Mouse (Mus musculus) left cerebral cortex, adult 9 months (tissue): ENCODE data around the gene Poc5.

ENCODE experiments used
- DNase-seq, 2 experiments: peaks; one replicate each; pipeline ENCODE4 v3.0.0; 2022; ENCODE audit warnings: low spot score in 2 of 2

The Poc5 gene

DNA sequence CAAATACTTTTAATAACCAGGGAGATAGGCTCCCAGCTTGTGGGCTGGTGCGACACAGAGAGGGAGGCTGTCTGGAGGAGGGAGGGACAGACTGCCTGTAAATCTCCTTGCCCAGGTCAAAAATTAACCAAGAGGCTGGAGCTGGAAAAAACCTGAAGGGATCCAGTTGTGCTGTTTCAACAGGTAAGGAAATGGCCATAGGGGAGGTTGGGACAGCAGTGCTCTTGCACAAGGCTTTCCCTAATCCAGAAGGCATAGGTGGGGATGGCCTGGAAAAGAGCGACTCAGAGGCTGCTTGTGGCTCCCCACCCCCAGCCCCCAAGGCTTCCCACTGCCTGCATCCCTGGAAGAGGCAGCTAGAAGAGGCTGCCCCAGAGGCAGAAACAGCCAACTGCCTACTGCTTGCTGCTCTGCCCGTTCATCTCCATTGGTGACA, 44.3 kb downstream of the Poc5 start:
- DNase-seq = no peak

DNA sequence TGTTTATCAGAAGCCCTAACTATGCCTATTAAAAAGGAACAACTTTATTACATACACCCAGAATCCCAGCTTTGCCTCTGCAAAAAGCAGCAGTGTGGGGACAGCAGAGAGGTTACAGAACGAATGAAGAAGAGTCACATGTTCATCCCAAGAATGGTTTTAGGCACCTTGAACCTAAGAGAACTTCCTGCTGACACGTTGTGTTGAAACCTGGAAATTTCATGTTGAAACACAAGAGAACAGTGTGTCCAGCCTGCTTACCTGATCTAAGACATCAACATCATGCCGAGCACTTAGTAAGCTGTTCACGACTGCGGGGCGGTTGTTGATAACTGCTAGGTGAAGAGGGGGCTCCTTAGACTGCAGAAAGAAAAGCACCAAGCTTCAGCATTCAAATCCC, 44.9 kb downstream of the Poc5 start:
- DNase-seq = no peak

DNA sequence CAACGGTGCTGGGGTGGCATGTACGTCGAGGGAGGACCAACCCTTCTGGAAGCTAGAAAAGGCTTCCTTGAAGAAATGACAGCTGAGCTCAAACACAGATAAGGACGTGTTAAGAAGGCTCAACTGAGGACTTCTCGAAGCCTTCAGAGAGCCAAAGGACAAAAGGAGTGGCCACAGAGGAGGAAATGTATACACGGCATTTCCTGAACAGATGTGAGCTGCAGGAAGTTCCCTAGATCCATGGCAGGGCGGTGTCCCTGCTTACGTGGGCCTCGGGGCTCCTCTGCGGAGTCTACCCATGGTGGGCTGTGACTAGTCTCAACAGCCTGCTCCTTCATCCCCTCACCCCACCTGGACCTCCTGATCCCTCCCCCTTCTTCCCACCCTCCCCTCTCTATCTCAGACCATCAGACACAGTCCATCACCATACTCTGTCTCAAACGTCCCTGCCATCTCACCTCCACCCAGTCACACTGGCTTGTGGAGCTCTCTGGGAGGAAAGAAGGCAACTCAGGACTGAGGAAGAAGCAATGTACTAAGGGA, 45.6 kb downstream of the Poc5 start:
- DNase-seq = no peak

DNA sequence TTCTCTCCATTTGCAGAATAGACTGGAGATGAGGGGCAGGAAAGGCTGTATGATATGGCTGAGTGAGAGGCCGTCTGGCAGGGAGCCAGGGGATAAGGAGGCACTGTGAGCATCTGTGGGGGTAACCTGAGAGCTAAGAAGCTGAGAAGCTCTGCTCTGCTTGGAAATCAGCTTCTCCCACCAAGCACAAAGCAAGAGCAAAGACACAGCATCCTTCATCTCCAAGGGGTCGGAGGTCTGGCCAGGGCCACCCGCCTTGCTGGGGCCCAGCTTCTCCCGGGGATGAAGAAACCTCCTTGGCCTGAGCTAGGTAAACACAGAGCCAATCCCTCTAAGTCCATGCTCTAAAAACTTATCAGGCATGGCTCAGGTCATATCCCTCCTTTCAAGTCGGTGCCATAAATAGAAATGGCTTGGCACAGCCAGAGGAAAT, 46.8 kb downstream of the Poc5 start:
- no peak for DNase-seq

DNA sequence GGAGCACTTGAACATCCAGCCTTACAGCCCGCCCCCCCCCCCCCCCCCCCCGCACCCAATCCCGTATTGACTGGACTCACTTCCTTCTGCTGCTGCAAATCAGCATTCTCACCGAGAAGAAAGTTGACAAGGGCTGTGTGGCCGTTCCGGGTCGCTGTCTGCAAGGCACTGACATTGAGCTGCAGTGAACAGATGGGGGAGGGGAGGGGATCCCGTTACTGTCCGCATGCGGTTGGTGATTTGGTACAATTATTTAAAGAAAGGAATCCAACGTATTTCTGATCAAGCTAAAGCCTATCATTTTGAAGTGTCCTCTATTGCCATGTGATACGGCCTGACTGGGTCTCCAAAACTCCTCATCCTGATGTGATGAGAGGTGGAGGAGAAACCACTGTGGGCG, 47.7 kb downstream of the Poc5 start:
- no peak for DNase-seq

DNA sequence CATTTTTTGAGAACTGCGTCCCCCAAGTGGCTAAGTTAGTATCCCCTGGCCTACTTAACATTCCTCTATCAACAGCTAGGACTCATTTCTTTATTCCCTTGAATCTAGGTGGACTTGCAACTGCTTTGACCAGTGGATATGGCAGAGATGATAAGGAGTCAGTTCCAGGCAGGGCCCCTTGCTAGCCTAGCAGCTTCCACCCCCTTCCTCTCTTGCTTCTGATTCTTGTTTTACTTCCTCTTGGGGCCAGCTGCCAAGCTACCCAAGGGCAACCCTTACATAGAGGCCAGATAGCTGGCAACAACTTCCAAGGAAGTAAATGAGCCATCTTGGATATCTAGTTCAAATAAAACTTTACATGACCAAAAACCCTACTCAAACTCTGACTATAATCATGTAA, 48.8 kb downstream of the Poc5 start:
- DNase-seq = no peak

DNA sequence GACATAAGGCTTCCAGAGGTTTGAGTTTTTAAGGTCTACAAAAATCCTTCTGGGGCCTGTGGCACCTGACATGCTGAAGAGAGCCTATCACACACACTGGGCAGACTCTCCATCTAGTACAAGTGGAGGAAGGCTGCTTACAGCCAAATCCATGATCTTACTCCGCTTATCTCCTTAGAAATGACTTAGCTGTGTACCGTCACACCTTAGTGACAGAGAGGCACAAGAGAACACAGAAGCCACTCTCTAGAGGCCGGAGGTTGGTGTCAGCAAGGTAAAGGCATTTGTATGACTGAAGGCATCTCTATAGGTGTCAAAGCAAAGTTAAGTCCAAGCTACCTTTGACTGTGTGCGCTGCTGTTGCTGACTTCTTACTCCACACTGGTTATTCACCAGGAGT, 52.3 kb downstream of the Poc5 start:
- no peak for DNase-seq

DNA sequence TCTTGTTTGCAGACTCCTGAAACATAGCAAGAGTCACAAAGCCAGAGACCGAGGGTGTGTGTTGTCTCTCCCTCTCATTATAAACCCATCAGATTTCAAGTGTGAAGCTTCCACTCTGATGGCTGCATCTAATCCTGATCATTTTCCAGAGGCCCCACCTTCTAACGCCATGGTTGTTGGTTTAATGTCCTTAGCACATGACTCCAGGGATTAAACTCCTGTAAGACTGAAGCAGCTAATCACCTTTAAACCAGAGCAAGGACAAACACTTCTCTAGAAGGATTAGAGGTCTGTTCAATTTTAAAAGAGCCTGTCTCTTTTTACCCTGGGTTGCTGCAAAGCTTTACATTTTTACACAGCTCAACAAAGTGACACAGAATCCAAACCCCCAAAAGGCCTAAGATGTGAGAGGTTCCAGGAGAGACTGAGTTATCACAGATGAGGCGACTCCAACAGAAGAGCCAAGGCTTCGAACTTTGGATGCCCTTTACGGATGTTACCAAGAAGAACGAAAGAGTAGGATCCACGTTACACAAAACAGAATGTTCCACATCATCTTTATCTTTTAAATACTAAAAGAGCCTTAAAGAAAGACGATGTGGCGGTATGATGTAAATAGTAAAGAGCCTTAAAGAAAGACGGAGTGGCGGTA, 62.2 kb downstream of the Poc5 start:
- no peak for DNase-seq

DNA sequence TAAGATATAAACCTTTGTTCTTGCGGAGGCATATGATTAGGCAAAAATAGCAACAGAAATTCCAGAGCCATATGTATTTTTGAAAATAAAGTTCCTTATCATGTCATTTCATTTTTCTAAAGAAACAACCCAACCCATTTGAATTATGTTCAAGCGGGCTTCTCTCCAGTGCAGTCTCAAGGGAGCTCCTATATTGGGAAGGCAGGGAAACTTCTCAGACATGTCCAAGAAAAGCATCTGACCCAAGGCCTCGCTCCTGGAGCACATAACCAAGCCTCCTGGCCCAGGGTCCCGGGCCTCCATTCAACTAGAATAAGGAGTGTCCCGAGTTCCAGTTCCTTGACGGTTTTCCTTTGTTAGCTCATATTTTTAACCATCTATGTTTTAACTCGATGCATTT, 62.8 kb downstream of the Poc5 start:
- no peak for DNase-seq

DNA sequence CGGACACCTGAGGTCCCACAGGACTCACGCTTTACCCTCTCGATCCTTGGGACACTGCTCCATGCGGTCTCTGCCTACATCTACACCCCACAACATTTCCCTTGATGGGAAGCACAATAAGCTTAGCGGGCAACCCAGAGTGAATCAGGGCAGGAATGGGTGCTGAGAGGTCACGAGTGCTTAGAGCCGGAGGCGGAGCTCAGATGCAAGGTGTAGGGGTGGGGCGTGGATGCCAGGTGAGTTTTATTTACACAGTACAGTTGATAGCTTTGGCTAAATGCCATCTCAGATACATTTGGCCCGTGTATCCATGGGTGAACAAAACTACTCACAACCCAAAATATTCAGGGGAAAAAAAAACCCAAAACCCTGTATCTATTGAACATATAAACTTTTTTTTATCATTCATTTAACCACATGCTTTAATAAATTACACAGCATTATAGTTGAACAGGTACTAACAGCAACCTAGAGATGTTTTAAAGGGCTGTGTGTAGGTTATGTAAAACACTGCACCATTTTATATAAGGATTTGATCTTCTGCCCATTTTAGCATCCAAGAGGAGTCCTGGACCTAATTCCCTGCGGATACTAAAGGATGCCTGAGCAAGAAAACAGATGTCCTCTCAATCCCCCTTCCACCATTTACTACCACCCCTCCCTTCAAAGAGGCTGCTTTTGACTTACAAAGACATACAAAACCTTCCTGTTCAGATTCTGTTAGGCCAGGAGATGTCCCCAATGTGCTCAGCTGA, 63.5 kb downstream of the Poc5 start:
- no peak for DNase-seq

DNA sequence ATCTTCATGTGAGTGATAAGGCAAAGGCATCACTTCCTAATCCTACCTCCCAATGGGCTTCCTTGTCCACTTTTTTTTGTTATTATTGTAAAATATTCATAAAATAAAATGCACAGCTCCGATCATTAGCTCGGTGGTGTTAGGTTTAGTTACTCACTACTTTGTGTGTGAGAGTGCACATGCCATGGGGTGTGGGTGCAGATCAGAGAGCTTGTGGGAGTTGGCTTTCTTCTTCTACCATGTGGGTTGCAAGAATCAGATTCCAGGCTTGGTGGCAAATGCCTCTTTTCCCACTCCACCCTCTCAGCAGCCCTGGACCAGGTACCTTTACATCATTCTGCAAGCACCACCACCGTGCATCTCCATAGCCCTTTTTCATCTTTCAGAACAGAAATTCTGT, 64.5 kb downstream of the Poc5 start:
- DNase-seq = no peak

DNA sequence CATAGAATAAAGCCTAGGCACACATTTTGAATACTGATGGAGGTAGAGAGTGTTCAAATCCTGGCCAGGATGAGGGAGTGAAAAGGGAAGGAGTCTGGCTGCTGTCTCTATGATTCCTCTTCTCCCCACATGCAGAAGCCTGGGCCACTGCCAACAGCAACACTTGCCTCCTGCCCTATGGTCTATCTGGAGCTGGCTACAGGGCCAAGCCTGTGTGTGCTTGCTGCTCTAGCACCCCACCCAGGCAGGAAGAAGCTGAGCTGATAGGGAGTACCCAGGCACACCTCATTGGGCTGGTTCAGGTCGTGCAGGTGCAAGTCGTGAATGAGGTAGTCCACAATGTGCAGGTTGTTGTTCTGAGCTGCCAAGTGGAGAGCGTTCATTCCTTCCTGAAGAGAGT, 66.2 kb downstream of the Poc5 start:
- DNase-seq = no peak

DNA sequence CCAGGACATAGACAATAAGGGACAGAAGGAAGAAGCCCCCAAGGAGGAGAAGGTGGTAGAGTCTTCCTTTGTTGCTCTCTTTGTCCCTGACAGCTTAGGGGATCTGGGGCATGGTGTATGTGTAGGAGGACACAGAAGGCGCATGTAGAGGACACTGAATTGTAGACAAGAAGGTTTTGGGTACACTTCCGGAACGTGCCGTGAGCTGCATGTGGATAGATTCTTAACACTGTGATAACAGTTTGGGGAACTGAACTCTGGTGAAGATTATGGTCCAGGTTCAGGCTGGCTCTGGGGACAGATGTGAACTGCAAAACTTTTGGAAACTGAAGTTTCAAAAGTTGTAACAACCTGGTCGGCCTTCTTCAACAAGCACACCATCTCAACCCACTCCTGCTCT, 69.5 kb downstream of the Poc5 start:
- DNase-seq = no peak

DNA sequence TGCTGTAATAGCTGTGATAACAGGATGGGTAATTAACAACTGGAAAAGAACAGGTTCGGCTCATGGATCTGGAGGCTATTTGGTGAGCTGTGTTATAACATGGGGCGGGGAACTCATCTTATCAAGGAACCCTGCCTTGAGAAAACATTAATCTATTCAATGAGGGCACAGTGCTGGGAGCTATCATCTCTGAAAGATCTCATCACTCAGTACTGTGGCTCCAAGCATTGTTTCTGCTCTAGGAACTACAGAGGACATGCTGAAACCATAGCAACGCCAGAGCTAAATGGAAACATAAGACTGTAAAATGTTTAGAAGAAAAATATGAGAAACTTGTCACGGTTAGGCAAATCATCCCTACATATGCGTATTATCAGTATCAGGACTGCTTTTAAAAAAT, 69.9 kb downstream of the Poc5 start:
- no peak for DNase-seq

DNA sequence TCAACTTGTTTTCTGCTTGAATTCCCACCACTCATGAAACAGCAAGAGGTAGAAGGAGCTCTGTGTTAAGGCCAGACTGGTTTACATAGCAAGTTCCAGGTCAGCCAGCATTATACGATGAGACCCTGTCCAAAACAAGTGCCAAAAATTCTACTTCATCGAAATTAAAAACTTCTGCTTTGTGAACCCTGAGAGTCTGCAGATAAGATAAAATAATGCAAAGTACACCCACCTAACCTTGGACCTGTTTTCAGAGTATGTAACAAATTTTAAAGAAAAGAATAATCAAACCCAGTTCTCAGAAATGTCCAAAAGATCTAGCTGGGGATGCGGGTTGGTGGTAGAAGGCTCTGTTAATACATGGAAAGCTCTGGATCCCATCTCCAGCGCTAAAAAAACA, 70.5 kb downstream of the Poc5 start:
- no peak for DNase-seq

DNA sequence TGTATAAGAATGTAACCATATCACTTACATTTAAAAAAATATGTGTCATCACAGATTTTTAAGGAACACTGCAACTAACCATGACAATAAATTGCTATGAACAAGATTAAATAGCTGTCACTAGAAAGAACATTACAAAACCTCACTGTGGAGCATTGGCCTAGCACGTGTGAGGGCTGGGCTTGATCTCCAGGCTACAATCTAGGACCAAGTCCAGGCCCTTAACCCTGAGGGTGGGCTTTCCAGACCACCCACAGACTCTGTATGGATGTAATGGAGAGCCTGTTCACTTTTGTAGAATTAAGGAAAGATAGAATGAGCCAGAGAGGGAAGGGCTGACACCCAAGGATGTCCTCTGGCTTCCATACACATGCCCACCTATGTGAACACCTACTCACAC, 74.5 kb downstream of the Poc5 start:
- DNase-seq = no peak

DNA sequence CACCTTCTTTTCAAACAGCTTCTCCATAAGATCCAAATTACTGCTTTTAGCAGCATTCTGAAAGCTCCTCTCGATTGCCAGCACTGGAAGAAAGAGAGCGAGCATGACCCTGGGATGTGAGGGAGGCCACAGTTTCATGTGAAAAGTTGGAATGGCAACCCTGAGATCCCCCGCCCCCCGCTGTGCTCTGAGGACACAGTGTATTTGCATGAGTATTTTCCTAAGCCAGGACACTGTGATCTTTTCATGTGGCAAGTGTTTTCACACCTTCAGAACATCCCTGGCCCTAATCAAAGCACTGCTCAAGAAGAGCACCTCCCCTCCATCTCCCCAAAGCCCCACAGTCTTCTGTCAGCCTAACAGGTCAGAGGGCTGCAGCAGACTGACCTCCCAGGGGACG, 77.2 kb downstream of the Poc5 start:
- DNase-seq = no peak
